Mouse (Mus musculus): ENCODE data around the gene Laptm4a. TPM values are rescaled to one million over a fixed set of nuclear protein-coding genes. Genes with fewer than 3 reads are reported as not detected.

Laptm4a gene
- total and polyA plus RNA-seq, 2 experiments from 2014 or later, result 196 to 289 TPM

GRCm38 (mm10) chr12:8922369-8923124 is 1.1 kb downstream of the Laptm4a start:
- Histone ChIP-seq H3K27me3 (ENCODE audit: insufficient read depth, low read length) (no peaks in the 10 kb centered on the region), H3K9me3 (ENCODE audit: low read length) (no peaks in the 10 kb centered on the region), H3K4me3 (ENCODE audit: low read length) (peak overlapping the region; percentile 91), H3K27ac (peak overlapping the region; percentile 97), H3K4me2 (ENCODE audit: low read depth, low read length) (peak overlapping the region; percentile 89), H3K9ac (replicated peaks; ENCODE audit: low read length) (peak overlapping the region; percentile 96), H3K36me3 (ENCODE audit: insufficient read depth, low read length) (no peaks in the 10 kb centered on the region), H3K4me1 (ENCODE audit: insufficient read depth, low read length) (peaks cover 13% of the 10 kb centered on the region)
- 3% methylated on average over 30 of the region's 30 CpGs for WGBS
- DNase-seq (ENCODE audit: low spot score) (peak; percentile 28), ATAC-seq (no peak)
- no peak for TF ChIP-seq CTCF (IDR thresholded peaks at IDR 0.05; ENCODE audit: low read depth)

GRCm38 (mm10) chr12:8923125-8923410 is 1.6 kb downstream of the Laptm4a start:
- WGBS, result 14% methylated on average over 5 of the region's 5 CpGs
- Histone ChIP-seq H3K4me3 (ENCODE audit: low read length) (peak overlapping the region; percentile 91), H3K36me3 (ENCODE audit: insufficient read depth, low read length) (no peaks in the 10 kb centered on the region), H3K4me2 (ENCODE audit: low read depth, low read length) (peak overlapping the region; percentile 89), H3K9me3 (ENCODE audit: low read length) (no peaks in the 10 kb centered on the region), H3K4me1 (ENCODE audit: insufficient read depth, low read length) (peaks cover 13% of the 10 kb centered on the region), H3K9ac (replicated peaks; ENCODE audit: low read length) (peak overlapping the region; percentile 96), H3K27ac (peak overlapping the region; percentile 97), H3K27me3 (ENCODE audit: insufficient read depth, low read length) (no peaks in the 10 kb centered on the region)
- peak; percentile 59 for DNase-seq (ENCODE audit: low spot score)
- no peak for ATAC-seq
- TF ChIP-seq CTCF (IDR thresholded peaks at IDR 0.05; ENCODE audit: low read depth), result no peak

- no peak for DNase-seq (ENCODE audit: low spot score)
- Histone ChIP-seq H3K4me3 (ENCODE audit: low read length) (peak overlapping the region; percentile 91), H3K9me3 (ENCODE audit: low read length) (no peaks in the 10 kb centered on the region), H3K36me3 (ENCODE audit: insufficient read depth, low read length) (no peaks in the 10 kb centered on the region), H3K4me2 (ENCODE audit: low read depth, low read length) (peak overlapping the region; percentile 89), H3K27ac (no peak overlapping the region), H3K9ac (replicated peaks; ENCODE audit: low read length) (no peak overlapping the region; the same call in 1 of the 2 replicates), H3K27me3 (ENCODE audit: insufficient read depth, low read length) (no peaks in the 10 kb centered on the region), H3K4me1 (ENCODE audit: insufficient read depth, low read length) (peaks cover 13% of the 10 kb centered on the region)
- ATAC-seq, result no peak
- 27% methylated on average over 2 of the region's 2 CpGs for WGBS
- TF ChIP-seq CTCF (IDR thresholded peaks at IDR 0.05; ENCODE audit: low read depth), result peak; percentile 52
These were observed 2.1 kb downstream of the Laptm4a start for GRCm38 (mm10) chr12:8923603-8924002.

GRCm38 (mm10) chr12:8927652-8928051 is 6.2 kb downstream of the Laptm4a start:
- no peaks in the 10 kb centered on the region for H3K9me3 ChIP-seq (ENCODE audit: low read length)
- H3K27ac ChIP-seq, result 0 out of 2 replicates have a peak overlapping the region, but pooled peaks have one; percentile 7
- peak; percentile 3 for DNase-seq (ENCODE audit: low spot score)
- no peaks in the 10 kb centered on the region for H3K36me3 ChIP-seq (ENCODE audit: insufficient read depth, low read length)
- no peak overlapping the region for H3K4me3 ChIP-seq (ENCODE audit: low read length)
- no peak overlapping the region for H3K9ac ChIP-seq (replicated peaks; ENCODE audit: low read length)
- H3K4me1 ChIP-seq (ENCODE audit: insufficient read depth, low read length), result peaks cover 13% of the 10 kb centered on the region
- WGBS, result 87% methylated on average over 3 of the region's 3 CpGs
- H3K4me2 ChIP-seq (ENCODE audit: low read depth, low read length), result no peak overlapping the region
- TF ChIP-seq CTCF (IDR thresholded peaks at IDR 0.05; ENCODE audit: low read depth), result no peak
- H3K27me3 ChIP-seq (ENCODE audit: insufficient read depth, low read length), result no peaks in the 10 kb centered on the region
- ATAC-seq, result no peak

- ATAC-seq (no peak), DNase-seq (ENCODE audit: low spot score) (no peak)
- WGBS, result 73% methylated on average over 4 of the region's 4 CpGs
- Histone ChIP-seq H3K4me2 (ENCODE audit: low read depth, low read length) (no peak overlapping the region), H3K9me3 (ENCODE audit: low read length) (no peaks in the 10 kb centered on the region), H3K36me3 (ENCODE audit: insufficient read depth, low read length) (peaks cover 4% of the 10 kb centered on the region), H3K27me3 (ENCODE audit: insufficient read depth, low read length) (no peaks in the 10 kb centered on the region), H3K9ac (replicated peaks; ENCODE audit: low read length) (no peak overlapping the region), H3K4me1 (ENCODE audit: insufficient read depth, low read length) (peaks cover 6% of the 10 kb centered on the region; the same call in 1 of the 2 replicates), H3K27ac (no peak overlapping the region), H3K4me3 (ENCODE audit: low read length) (no peak overlapping the region)
- TF ChIP-seq CTCF (IDR thresholded peaks at IDR 0.05; ENCODE audit: low read depth), result no peak
These were observed 7.3 kb downstream of the Laptm4a start for GRCm38 (mm10) chr12:8928766-8929165.

GRCm38 (mm10) chr12:8931083-8931482 is 9.6 kb downstream of the Laptm4a start:
- no peak for TF ChIP-seq CTCF (IDR thresholded peaks at IDR 0.05; ENCODE audit: low read depth)
- Histone ChIP-seq H3K4me3 (ENCODE audit: low read length) (no peak overlapping the region), H3K9me3 (ENCODE audit: low read length) (no peaks in the 10 kb centered on the region), H3K27me3 (ENCODE audit: insufficient read depth, low read length) (no peaks in the 10 kb centered on the region), H3K4me1 (ENCODE audit: insufficient read depth, low read length) (no peaks in the 10 kb centered on the region), H3K36me3 (ENCODE audit: insufficient read depth, low read length) (peaks cover 23% of the 10 kb centered on the region), H3K9ac (replicated peaks; ENCODE audit: low read length) (no peak overlapping the region), H3K27ac (no peak overlapping the region), H3K4me2 (ENCODE audit: low read depth, low read length) (no peak overlapping the region)
- WGBS, result 88% methylated on average over 4 of the region's 4 CpGs
- no peak for DNase-seq (ENCODE audit: low spot score)
- ATAC-seq, result no peak

- ATAC-seq (no peak), DNase-seq (ENCODE audit: low spot score) (no peak)
- Histone ChIP-seq H3K4me3 (ENCODE audit: low read length) (no peak overlapping the region), H3K36me3 (ENCODE audit: insufficient read depth, low read length) (peaks cover 44% of the 10 kb centered on the region), H3K9ac (replicated peaks; ENCODE audit: low read length) (no peak overlapping the region), H3K27ac (no peak overlapping the region), H3K9me3 (ENCODE audit: low read length) (no peaks in the 10 kb centered on the region), H3K4me2 (ENCODE audit: low read depth, low read length) (no peak overlapping the region), H3K4me1 (ENCODE audit: insufficient read depth, low read length) (no peaks in the 10 kb centered on the region), H3K27me3 (ENCODE audit: insufficient read depth, low read length) (no peaks in the 10 kb centered on the region)
- no peak for TF ChIP-seq CTCF (IDR thresholded peaks at IDR 0.05; ENCODE audit: low read depth)
- 72% methylated on average over 5 of the region's 5 CpGs for WGBS
These were observed 13.9 kb downstream of the Laptm4a start for GRCm38 (mm10) chr12:8935349-8935748.

Data from hindbrain, postnatal 0 days (tissue).